Mouse (Mus musculus): ENCODE measurements around the gene Kat6b.

- TF ChIP-seq CTCF (IDR thresholded peaks at IDR 0.05; ENCODE audit: extremely low read depth, insufficient read depth, low read length), result peak; percentile 41; the same call in 1 of the 2 replicates
- TF ChIP-seq POLR2A (IDR thresholded peaks at IDR 0.05; ENCODE audit: extremely low read depth, insufficient read depth, low read length), result no peak
These were observed 129.0 kb downstream of the Kat6b start for GRCm38 (mm10) chr14:21610224-21610623.
